Mouse (Mus musculus) liver, embryonic 18 days (tissue): Measurements from ENCODE around the gene 1600014C23Rik. TPM values are rescaled to one million over a fixed set of nuclear protein-coding genes. Genes with fewer than 3 reads are reported as not detected.

Source experiments
- polyA plus RNA-seq: library from polyadenylated mRNA; depleted of rRNA; stranded (reverse); fragments of >200 nt; gene quantifications from 2 replicates; pipeline ENCODE4 v1.2.3, GENCODE M21; 2012; rRNA removed

Gene 1600014C23Rik
- 0.09 TPM in 1 of 2 replicates, not detected in the other for polyA plus RNA-seq

GRCm38 (mm10) chr17:45733735-45734301, at the start of gene 1600014C23Rik:
Gene 1600014C23Rik, minus strand, starts transcription at chr17:45733844.

DNA sequence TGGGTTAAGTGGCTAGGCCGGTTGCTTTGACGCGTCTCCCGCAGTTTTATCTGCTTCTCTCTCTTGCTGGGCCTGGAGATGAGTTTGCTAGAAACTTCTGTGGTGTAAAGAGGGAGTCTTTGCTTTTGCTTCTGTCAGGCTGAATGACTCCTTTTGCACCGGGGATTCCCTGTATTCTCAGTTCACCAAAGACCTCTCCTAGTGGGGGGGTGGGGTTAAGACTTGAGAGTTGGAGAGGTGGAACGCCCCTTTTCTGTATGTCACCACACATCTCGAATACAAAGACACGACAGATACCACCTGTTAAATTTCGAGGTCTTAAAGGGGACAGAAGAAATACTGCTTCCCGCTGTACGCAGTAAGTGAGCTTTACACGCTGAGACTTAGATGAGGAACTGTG, 46.9 kb downstream of the 1600014C23Rik start, which contains the start of gene Tmem63b:
Gene Tmem63b, minus strand, starts transcription at position 190 of the 400 bp plus-strand sequence.

DNA sequence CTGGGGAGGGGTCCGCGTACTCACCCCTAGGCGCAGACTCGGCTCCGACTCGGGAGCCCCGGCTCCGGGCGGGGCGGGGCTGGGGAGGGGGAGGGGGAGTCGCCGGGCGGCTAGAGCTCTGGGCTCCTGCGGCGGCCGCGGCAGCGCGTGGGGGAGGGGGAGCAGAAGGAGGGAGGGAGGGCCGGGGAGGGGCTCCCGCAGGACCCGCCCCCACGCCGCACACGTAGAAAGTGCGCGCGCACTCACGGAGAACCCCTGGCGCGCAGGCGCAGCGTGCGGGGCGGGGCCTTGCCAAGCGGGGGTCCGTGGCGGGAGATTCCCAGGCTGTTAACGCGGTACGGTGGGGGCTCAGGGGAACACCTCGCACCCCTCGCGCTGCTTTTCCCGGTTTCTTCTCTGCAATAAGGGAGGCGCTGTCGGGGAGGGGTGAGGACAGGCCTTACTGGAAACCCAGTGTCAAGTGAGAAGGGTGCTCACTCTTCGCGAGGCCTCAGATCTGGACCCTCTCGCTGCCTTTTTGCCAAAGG, 47.5 kb downstream of the 1600014C23Rik start, which contains the start of gene Mrpl14:
Gene Mrpl14, plus strand, starts transcription at position 230 of the 527 bp plus-strand sequence.

Other genes with a start within 250 kb of the 1600014C23Rik start
- gene Aars2, start 227.0 kb downstream of the 1600014C23Rik start, polyA plus RNA-seq, result 4.3 and 4.8 TPM in 2 replicates
- not detected in 2 replicates for gene Tcte1, start 210.4 kb downstream of the 1600014C23Rik start, polyA plus RNA-seq
- 0.05 and 0.06 TPM in 2 replicates for gene Tmem151b, start 184.2 kb downstream of the 1600014C23Rik start, polyA plus RNA-seq
- 1.3 and 1.5 TPM in 2 replicates for gene Nfkbie, start 178.1 kb downstream of the 1600014C23Rik start, polyA plus RNA-seq
- gene Slc35b2, start 170.0 kb downstream of the 1600014C23Rik start, polyA plus RNA-seq, result 31.5 and 37.2 TPM in 2 replicates
- gene Hsp90ab1, start 160.6 kb downstream of the 1600014C23Rik start, polyA plus RNA-seq, result 295 and 345 TPM in 2 replicates
- 83.5 and 91.9 TPM in 2 replicates for gene Slc29a1, start 134.2 kb downstream of the 1600014C23Rik start, polyA plus RNA-seq
- gene Mymx, start 131.7 kb downstream of the 1600014C23Rik start, polyA plus RNA-seq, result not detected in 2 replicates
- gene Capn11, start 74.5 kb downstream of the 1600014C23Rik start, polyA plus RNA-seq, result 0.03 TPM in 1 of 2 replicates, not detected in the other
- gene Mrpl14, start 47.5 kb downstream of the 1600014C23Rik start, polyA plus RNA-seq, result 53.5 and 59.7 TPM in 2 replicates
- gene Tmem63b, start 46.9 kb downstream of the 1600014C23Rik start, polyA plus RNA-seq, result 13.3 and 15.1 TPM in 2 replicates